Mouse (Mus musculus): ENCODE data around the gene Tmem203.

DNA sequence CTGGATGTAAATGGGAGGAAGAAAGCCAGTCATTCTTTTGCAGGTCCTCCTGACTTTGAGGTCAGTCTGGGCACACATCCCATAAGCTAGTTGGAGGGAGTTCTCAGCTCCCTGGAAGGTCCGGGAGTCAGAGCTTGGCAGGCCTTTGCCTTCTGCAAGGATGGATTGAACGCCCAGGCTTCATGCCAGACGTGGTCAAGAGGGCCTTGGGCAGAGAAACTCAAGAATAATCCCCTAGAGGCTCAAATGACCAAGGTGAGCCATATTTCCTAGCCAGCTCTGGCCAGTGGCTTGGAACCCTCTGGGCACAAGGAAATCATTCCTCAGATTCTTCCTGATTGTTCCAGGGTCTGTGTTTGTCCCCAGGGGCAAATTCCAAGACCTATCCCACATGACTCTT lies 9.6 kb downstream of the Tmem203 start:
- TF ChIP-seq GATA1 (IDR thresholded peaks at IDR 0.05; ENCODE audit: borderline replicate concordance, low read length) (no peak), FLI1 (IDR thresholded peaks at IDR 0.05; ENCODE audit: low read length) (no peak)
